ENCODE assay signal across 10 mouse cellular contexts in the genomic region with DNA sequence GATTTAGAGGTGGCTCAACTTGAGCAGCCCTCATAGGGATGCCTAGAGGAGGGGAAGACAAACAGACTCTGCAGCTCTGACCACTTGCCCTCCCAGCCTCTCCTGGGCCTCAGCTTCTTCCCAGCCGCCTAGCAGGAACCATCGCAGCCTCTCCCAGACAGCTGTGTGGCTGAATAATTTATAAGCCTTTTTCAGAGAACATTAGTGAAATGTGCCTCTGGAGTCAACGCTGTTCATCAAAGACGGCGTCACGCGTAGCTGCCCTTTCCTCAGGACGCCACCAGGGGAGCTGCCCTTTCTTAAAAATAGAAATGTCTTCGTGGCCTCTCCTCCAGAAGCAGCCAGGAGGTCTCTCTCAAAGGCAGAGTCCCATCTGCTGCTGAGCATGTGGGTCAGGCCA. TPM values are rescaled to one million over a fixed set of nuclear protein-coding genes. Genes with fewer than 3 reads are reported as not detected.
DNase-seq lines count a peak whose midpoint lies in the region; TF ChIP-seq lines count a peak whose summit lies in the region.
"Had no signal": no experiment of that assay in that cellular context is flagged by ENCODE, and none has a peak within 500 bp of the region (broad histone marks: within the 10 kb centered on the region; RNA-seq: fewer than 3 reads in every experiment).

No protein-coding gene starts in this region.

- H3K9ac ChIP-seq in heart, adult 2 months (ENCODE audit: low read depth, low read length): no peak overlapping the region
- H3K9ac ChIP-seq: hindbrain, embryonic 15.5 days had no signal

- H3K27ac ChIP-seq in heart, adult 2 months: no peak overlapping the region
- peak overlapping the region; percentile 1; the same call in 1 of the 2 replicates for H3K27ac ChIP-seq in limb, embryonic 10.5 days
- H3K27ac ChIP-seq: hindbrain, embryonic 15.5 days had no signal

- H3K27me3 ChIP-seq in heart, adult 2 months (ENCODE audit: control insufficient read depth, insufficient read depth, low read length): no peaks in the 10 kb centered on the region
- peaks cover 5% of the 10 kb centered on the region; the same call in 1 of the 2 replicates for H3K27me3 ChIP-seq in limb, embryonic 10.5 days (ENCODE audit: low read depth, poor library complexity, severe bottlenecking)
- H3K27me3 ChIP-seq: hindbrain, embryonic 15.5 days had no signal

- no peak for DNase-seq in heart, adult 2 months
- no peak for DNase-seq in heart, postnatal 25 days (ENCODE audit: low spot score)
- DNase-seq in testis, postnatal 10 days (ENCODE audit: low spot score): peak; percentile 63
- no peak for DNase-seq in testis, postnatal 14 days (ENCODE audit: low spot score)
- DNase-seq in limb, embryonic 10.5 days (ENCODE audit: low spot score): peak; percentile 57
- DNase-seq in retina, postnatal 1 day: peak; percentile 56
- DNase-seq in adrenal gland, adult 18-20 months (ENCODE audit: low spot score in 2 of 2): no peak
- DNase-seq in spleen, postnatal 36 days (ENCODE audit: low spot score in 2 of 2): no peak
- DNase-seq: lung, postnatal 36 days had no signal

- H3K36me3 ChIP-seq in heart, adult 2 months (ENCODE audit: control insufficient read depth, insufficient read depth, low read length): no peaks in the 10 kb centered on the region
- H3K36me3 ChIP-seq in limb, embryonic 10.5 days: no peaks in the 10 kb centered on the region
- H3K36me3 ChIP-seq: hindbrain, embryonic 15.5 days had no signal

- H3K79me2 ChIP-seq in heart, adult 2 months (replicated peaks; ENCODE audit: control insufficient read depth, insufficient read depth, low read length): no peaks in the 10 kb centered on the region

- TF ChIP-seq CTCF in heart, adult 2 months (IDR thresholded peaks at IDR 0.05): peak; percentile 39

- intact Hi-C loops in heart, adult 2 months (cut with DNase I): no loop called here
- intact Hi-C loops in heart, postnatal 25 days (cut with DNase I): no loop called here

- no peaks in the 10 kb centered on the region for H3K9me3 ChIP-seq in limb, embryonic 10.5 days (replicated peaks)
- H3K9me3 ChIP-seq: hindbrain, embryonic 15.5 days had no signal

- TF ChIP-seq POLR2A in heart, adult 2 months (IDR thresholded peaks at IDR 0.05; ENCODE audit: insufficient read depth, low read depth, low read length): no peak

- no peaks in the 10 kb centered on the region for H3K4me1 ChIP-seq in heart, adult 2 months (ENCODE audit: control insufficient read depth, insufficient read depth, low read length)
- H3K4me1 ChIP-seq in limb, embryonic 10.5 days: peaks cover 55% of the 10 kb centered on the region

- no peak for TF ChIP-seq EP300 in heart, adult 2 months (IDR thresholded peaks at IDR 0.05; ENCODE audit: insufficient read depth, low read depth, low read length)

- WGBS in heart, adult 2 months: 59% methylated on average over 9 of the region's 9 CpGs
- WGBS in limb, embryonic 10.5 days: 35% methylated on average over 9 of the region's 9 CpGs

- no peak overlapping the region for H3K4me3 ChIP-seq in heart, adult 2 months
- H3K4me3 ChIP-seq in limb, embryonic 10.5 days: no peak overlapping the region
- H3K4me3 ChIP-seq: hindbrain, embryonic 15.5 days had no signal

RNA-seq across cellular contexts. Expression of gene Rtl6, which starts 35.9 kb away (rescaled TPM):
- 1 to 10 TPM; 6.8 to 6.9 TPM for total RNA-seq in heart, adult 2 months (2021)
- polyA plus RNA-seq in heart, adult 2 months (2012; rRNA removed): 7.6 and 8.6 TPM in 2 replicates
- total RNA-seq in heart, postnatal 25 days (2021): 1 to 10 TPM; 6.5 to 7.2 TPM
- 18.7 and 27.1 TPM in 2 replicates for polyA plus RNA-seq in limb, embryonic 10.5 days (2016; fragmentation: Nextera tagmentation; extraction: Ambion mirVana)
- total RNA-seq in adrenal gland, adult 18-20 months (2021): 1 to 10 TPM; 3.5 to 4.3 TPM

Comparison
In these comparisons a context has a peak if more than half of its experiments do, and no peak if none do; other contexts are left out.
1. DNase-seq: peak in testis, postnatal 10 days (single experiment), limb, embryonic 10.5 days (single experiment) and retina, postnatal 1 day (single experiment); none in heart, adult 2 months (0 of 2), heart, postnatal 25 days (single experiment), testis, postnatal 14 days (single experiment), adrenal gland, adult 18-20 months (0 of 2) and spleen, postnatal 36 days (0 of 2).